Mouse (Mus musculus) embryonic stem cell, embryonic (primary cell): ENCODE data around the gene Pkib.

Source experiments
- CTCF ChIA-PET, 4 experiments: fragments of 300-600 bp in 2 of 4; fragments of 350-600 bp in 2 of 4; sonication (Branson Sonifier 250); formaldehyde crosslinking; loops; one replicate each; lab custom pipeline; 2022; ENCODE audit warnings: inconsistent platforms in 2 of 4; lab: Charles Lee
- POLR2A ChIA-PET, 4 experiments: fragments of 300-600 bp in 2 of 4; fragments of 350-600 bp in 2 of 4; sonication (Branson Sonifier 250); formaldehyde crosslinking; loops; one replicate each; lab custom pipeline; 2022; ENCODE audit warnings: antibody characterized with exemption in 4 of 4, inconsistent platforms in 1 of 4; lab: Charles Lee

The Pkib gene

GRCm38 (mm10) chr10:57631896-57632867, at the start of gene Pkib:
Gene Pkib, plus strand, starts transcription at chr10:57631981.
- ChIA-PET POLR2A (no interaction called here), CTCF (interaction anchor here in 2 of 4 experiments (0.5 to 1.2 kb wide), 4 partner anchors 191 to 744 kb away, joined by 3 to 6 read pairs (median 4); no protein-coding TSS in a partner anchor)

DNA sequence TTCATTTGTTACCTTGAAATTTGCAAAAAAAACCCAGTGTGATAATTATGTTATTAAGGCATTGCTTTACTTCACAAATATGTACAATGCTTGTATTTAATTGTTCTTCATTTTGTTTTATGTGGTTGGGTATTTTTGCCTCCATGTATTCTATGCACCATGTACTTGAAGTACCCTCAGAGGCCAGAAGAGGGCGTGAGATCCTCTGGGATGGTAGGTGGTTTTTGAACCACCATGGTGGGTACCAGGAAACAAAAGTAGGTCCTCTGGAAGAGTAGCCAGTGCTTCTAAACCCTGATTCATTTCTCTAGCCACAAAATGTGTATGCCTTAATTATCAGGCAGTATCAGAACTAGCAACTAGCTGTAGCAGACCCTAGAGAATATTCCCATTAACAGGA, 47.9 kb upstream of the Pkib start:
- ChIA-PET POLR2A (no interaction called here), CTCF (interaction anchor here in 1 of 4 experiments (0.6 kb wide), 2 partner anchors 251 to 668 kb away, joined by 3 read pairs; no protein-coding TSS in a partner anchor)

- CTCF ChIA-PET: no interaction called here
- POLR2A ChIA-PET: no interaction called here
These were observed 37.5 kb upstream of the Pkib start for GRCm38 (mm10) chr10:57594266-57594665.

- CTCF ChIA-PET: no interaction called here
- POLR2A ChIA-PET: no interaction called here
These were observed 34.6 kb upstream of the Pkib start for GRCm38 (mm10) chr10:57597172-57597571.

DNA sequence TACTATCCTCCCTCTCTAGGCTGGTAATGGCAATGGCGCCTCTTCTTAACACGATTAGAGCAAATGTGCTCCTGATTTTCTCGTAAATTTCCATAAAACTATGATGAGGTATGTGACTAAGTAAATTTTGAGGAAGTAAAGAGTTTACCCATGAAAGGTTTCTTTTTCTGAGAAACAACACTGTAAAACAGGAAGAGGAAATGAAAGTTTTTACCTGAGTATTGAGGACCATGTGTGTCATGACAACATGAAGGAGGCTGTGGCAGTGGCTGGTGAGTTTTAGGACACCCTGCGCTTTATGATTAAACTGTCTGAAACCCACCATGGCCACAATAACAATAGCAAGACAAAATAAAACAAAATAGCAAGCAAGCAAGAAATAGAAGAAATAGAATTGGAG, 28.8 kb upstream of the Pkib start:
- ChIA-PET POLR2A (no interaction called here), CTCF (no interaction called here)

DNA sequence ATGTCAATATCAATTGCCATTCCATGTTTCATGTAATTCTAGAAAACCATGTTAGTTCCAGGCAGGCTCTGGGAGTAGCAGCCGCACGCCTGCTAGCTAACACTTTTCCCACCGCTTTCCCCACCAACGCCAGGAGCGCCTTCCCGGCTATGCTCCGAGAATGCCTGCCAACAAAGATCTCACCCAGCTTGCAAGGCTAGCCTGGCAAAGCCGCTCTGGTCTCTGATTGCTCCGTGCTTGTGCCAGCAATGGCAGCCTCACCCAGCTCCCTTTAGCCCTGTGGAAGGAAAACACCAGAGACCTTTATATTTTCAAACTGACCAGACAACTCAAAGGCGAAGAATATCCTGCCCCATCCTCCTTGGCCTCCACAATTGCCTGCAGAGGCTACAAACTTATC, 8.5 kb upstream of the Pkib start:
- CTCF ChIA-PET: no interaction called here
- POLR2A ChIA-PET: no interaction called here

DNA sequence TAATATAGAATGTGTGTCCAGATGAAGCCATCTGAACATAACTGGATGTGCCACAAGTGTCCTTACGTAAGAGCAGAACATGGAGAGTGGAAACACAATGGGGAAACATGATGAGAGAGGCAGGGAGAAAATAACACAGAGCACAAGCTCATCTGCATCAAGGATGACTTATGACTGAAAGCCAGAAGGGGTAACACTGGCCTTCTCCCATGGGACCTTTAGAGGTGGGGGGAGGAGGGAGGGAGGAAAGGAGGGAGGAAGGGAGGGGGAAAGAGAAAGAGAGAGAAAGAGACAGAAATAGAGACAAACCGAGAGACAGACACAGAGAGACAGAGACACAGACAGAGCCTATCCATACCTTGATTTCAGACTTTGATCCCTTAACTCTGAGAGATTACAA, 4.0 kb upstream of the Pkib start:
- ChIA-PET POLR2A (no interaction called here), CTCF (interaction anchor here in 1 of 4 experiments (0.6 kb wide), 1 partner anchor 214 kb away, joined by 4 read pairs; no protein-coding TSS in a partner anchor)

- ChIA-PET CTCF (interaction anchor here in 1 of 4 experiments (1.0 to 1.3 kb wide), 3 partner anchors 22 to 211 kb away, joined by 3 to 4 read pairs (median 4); no protein-coding TSS in a partner anchor), POLR2A (no interaction called here)
These were observed 1.2 kb upstream of the Pkib start for GRCm38 (mm10) chr10:57630557-57630956.

DNA sequence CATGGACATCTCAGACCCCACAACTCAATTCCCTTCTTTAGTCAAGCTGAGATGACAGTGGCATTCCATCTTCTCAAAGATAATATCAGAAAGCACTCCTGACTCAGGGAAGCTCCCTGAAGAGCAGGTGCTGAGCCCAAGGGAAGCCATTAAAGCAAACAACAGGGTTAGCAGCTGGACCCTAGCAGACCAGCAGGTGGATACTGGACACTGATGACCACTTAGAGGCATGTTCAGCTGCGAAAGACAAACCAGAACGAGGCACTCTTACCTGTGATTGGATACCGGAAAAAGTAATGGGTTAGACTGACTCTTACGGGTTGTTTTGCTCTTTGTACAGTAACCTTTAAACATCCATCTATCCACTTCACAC, 1.1 kb downstream of the Pkib start:
- ChIA-PET POLR2A (no interaction called here), CTCF (no interaction called here)

GRCm38 (mm10) chr10:57636970-57637369, 5.2 kb downstream of the Pkib start:
- POLR2A ChIA-PET: no interaction called here
- CTCF ChIA-PET: no interaction called here

GRCm38 (mm10) chr10:57638250-57638649, 6.5 kb downstream of the Pkib start:
- CTCF ChIA-PET: no interaction called here
- POLR2A ChIA-PET: no interaction called here

DNA sequence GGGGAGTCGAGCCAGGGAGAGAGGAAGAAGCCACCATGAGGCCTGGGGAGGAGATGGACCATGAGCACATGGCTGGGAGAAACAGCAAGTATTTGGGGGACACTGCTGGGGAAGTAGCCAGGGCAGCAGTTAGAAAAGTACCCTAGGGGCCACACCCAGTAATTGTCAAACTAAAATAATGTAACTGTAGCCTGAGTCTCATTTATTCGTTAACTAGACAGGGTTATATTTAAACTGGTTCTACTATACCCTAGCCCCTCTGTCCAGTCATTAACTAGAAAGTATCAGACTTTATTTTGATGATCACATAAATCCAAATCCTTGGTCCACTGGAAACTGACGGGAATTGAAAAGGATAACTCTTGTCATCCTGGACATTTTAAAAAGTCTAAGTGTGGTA, 7.8 kb downstream of the Pkib start:
- ChIA-PET POLR2A (no interaction called here), CTCF (no interaction called here)

- ChIA-PET POLR2A (no interaction called here), CTCF (no interaction called here)
These were observed 21.5 kb downstream of the Pkib start for GRCm38 (mm10) chr10:57653297-57653696.

DNA sequence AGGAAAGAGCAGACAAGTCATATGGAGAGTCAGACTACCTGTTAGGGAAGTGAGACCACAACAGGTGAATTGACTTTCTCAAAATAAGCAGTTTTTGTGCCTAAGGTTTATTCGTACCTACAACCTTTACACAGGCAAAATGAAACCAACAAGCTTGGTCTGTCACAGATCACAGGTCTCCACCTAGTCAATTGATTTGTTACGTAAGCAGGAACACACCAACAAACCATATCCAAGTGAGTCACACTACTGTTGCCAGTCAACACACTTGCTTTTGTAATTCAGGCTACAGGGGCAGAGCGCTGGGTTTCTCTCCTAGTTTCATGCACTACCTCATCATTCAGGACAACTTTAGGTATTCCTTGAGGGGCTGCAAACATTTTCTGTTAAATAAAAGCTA, 28.7 kb downstream of the Pkib start:
- POLR2A ChIA-PET: no interaction called here
- CTCF ChIA-PET: no interaction called here

- POLR2A ChIA-PET: no interaction called here
These were observed 32.0 kb downstream of the Pkib start for GRCm38 (mm10) chr10:57663758-57664157.

GRCm38 (mm10) chr10:57664253-57664652, 32.5 kb downstream of the Pkib start:
- CTCF ChIA-PET: no interaction called here
- POLR2A ChIA-PET: no interaction called here

More at GRCm38 (mm10) chr10:57663758-57664157, 32.0 kb downstream of the Pkib start:
- CTCF ChIA-PET: no interaction called here

DNA sequence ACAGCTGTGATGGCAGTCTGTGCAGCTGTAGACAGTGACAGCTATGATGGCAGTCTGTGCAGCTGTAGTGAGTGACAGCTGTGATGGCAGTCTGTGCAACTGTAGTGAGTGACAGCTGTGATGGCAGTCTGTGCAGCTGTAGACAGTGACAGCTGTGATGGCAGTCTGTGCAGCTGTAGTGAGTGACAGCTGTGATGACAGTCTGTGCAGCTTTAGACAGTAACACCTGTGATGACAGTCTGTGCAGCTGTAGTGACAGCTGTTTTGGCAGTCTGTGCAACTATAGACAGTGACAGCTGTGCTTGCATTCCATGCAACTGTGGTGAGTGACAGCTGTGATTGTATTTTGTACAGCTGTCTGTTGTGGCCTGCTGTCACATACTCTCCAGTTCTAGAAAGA, 44.0 kb downstream of the Pkib start:
- POLR2A ChIA-PET: no interaction called here
- CTCF ChIA-PET: no interaction called here

DNA sequence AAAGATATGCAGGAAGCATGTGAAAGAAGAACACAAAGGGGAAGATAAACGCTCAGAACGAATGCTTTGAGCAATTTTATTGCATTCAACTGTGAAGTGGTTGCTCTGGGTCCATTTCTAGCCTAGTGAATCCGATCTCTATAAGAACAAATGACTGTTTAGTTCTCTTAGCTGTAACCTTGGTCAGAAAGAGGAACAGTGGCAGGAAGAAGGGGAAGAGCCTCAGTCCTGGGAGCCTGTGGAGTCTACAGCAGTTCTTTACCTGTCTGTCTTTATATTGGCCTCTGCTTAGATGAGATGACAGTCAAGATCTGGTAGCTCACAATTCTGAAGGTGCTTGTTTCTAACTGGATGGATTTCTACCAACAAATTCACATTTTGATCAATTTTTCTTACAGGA, 56.2 kb downstream of the Pkib start:
- CTCF ChIA-PET: no interaction called here
- POLR2A ChIA-PET: no interaction called here

- ChIA-PET CTCF (no interaction called here), POLR2A (no interaction called here)
These were observed 58.4 kb downstream of the Pkib start for GRCm38 (mm10) chr10:57690161-57690560.

DNA sequence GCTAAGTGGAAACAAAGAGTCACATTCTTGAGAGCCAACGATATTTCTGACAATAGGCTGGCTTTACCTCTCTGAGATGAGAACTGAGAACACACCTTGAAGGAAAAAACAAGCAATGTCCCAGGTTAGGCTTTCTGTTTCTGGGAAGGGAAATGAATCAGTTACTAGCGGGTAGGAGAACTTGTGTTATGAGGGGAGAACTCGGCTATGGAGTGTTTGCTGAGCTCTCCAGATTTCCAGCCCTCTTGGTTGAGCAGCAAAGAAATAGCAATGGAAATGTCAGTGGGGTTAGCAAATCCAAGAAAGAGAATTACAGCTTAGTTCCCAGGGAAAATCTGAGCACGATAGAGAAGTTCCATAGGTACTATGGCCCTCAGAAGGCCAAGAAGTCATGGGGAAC, 70.5 kb downstream of the Pkib start:
- ChIA-PET CTCF (no interaction called here), POLR2A (no interaction called here)

GRCm38 (mm10) chr10:57721035-57721434, 89.3 kb downstream of the Pkib start:
- POLR2A ChIA-PET: no interaction called here

More at GRCm38 (mm10) chr10:57721035-57721434, 89.3 kb downstream of the Pkib start:
- CTCF ChIA-PET: no interaction called here
